Mouse (Mus musculus) hindbrain, postnatal 0 days (tissue): ENCODE results near the gene Usf3. TPM values are rescaled to one million over a fixed set of nuclear protein-coding genes. Genes with fewer than 3 reads are reported as not detected.

Source experiments
- ATAC-seq: fragments of 200-750 bp; cut with Nextera tagmentation; 2 replicates; pipeline ENCODE4 v1.8.0; 2017; ENCODE audit warnings: mild to moderate bottlenecking, moderate TSS enrichment, moderate library complexity
- DNase-seq: peaks from one replicate; pipeline ENCODE4 v3.0.0-alpha.2; 2015; ENCODE audit warnings: low spot score
- H3K27ac ChIP-seq: fragments of 300-500 bp; sonication (generic); 2 replicates; pipeline ENCODE4 v1.5.1; 2014; ENCODE audit warnings: mild to moderate bottlenecking
- H3K27me3 ChIP-seq: fragments of 300-500 bp; sonication (generic); 2 replicates; pipeline ENCODE4 v1.6.1; 2014; ENCODE audit warnings: low read length, mixed read lengths; ENCODE audit not compliant: insufficient read depth
- H3K36me3 ChIP-seq: fragments of 300-500 bp; sonication (generic); 2 replicates; pipeline ENCODE4 v1.6.1; 2014; ENCODE audit warnings: low read length, mixed read lengths; ENCODE audit not compliant: insufficient read depth
- H3K4me1 ChIP-seq: fragments of 300-500 bp; sonication (generic); 2 replicates; pipeline ENCODE4 v1.6.1; 2014; ENCODE audit warnings: antibody characterized with exemption, low read length, mixed read lengths; ENCODE audit not compliant: insufficient read depth
- H3K4me2 ChIP-seq: fragments of 300-500 bp; sonication (generic); 2 replicates; pipeline ENCODE4 v1.6.1; 2014; ENCODE audit warnings: low read depth, mild to moderate bottlenecking, low read length, moderate library complexity, mixed read lengths
- H3K4me3 ChIP-seq: fragments of 300-500 bp; sonication (generic); 2 replicates; pipeline ENCODE4 v1.5.1; 2014; ENCODE audit warnings: low read length
- H3K9ac ChIP-seq: fragments of 300-500 bp; sonication (generic); replicated peaks from 2 replicates; pipeline ENCODE4 v1.6.1; 2014; ENCODE audit warnings: mild to moderate bottlenecking, low read length, moderate library complexity, mixed read lengths
- H3K9me3 ChIP-seq: fragments of 300-500 bp; sonication (generic); 2 replicates; pipeline ENCODE4 v1.6.1; 2016; ENCODE audit warnings: low read length, mixed read lengths
- CTCF ChIP-seq: IDR thresholded peaks from 2 replicates; pipeline ENCODE4 v1.5.1; 2016; ENCODE audit warnings: antibody characterized with exemption, control low read depth, low read depth
- WGBS: fragments of 180-500 bp; shearing (Covaris S2); extraction: QIAGEN DNeasy Blood & Tissue Kit; methylation state at CpG from one replicate; pipeline ENCODE4 v1.1.7; 2014; 5-methylcytosine and 5-hydroxymethylcytosine counted together
- polyA plus RNA-seq: library from polyadenylated mRNA; unstranded; fragments of >200 nt; fragmentation: Nextera tagmentation; extraction: Ambion mirVana; gene quantifications from 2 replicates; pipeline ENCODE4 v1.2.1, GENCODE M21; 2015
- total RNA-seq: library from RNA; depleted of rRNA; stranded (reverse); fragments of >200 nt; gene quantifications from 2 replicates; pipeline ENCODE4 v1.2.3, GENCODE M21; 2014; rRNA removed

The Usf3 gene
- total and polyA plus RNA-seq, 2 experiments from 2014 or later, result 1.9 to 13.8 TPM

- DNase-seq (no peak), ATAC-seq (no peak)
- Histone ChIP-seq H3K9ac (no peak overlapping the region), H3K4me1 (no peaks in the 10 kb centered on the region), H3K4me2 (no peak overlapping the region), H3K27ac (no peak overlapping the region), H3K9me3 (no peaks in the 10 kb centered on the region), H3K4me3 (no peak overlapping the region), H3K27me3 (no peaks in the 10 kb centered on the region), H3K36me3 (no peaks in the 10 kb centered on the region)
- TF ChIP-seq CTCF, result no peak
- 90% methylated on average over 6 of the region's 6 CpGs for WGBS
Observed at GRCm38 (mm10) chr16:44265562-44265961, 92.5 kb downstream of the Usf3 start.

GRCm38 (mm10) chr16:44268541-44269215 lies 95.6 kb downstream of the Usf3 start:
- Histone ChIP-seq H3K36me3 (no peaks in the 10 kb centered on the region), H3K9me3 (no peaks in the 10 kb centered on the region), H3K4me2 (no peak overlapping the region), H3K4me1 (no peaks in the 10 kb centered on the region), H3K27me3 (no peaks in the 10 kb centered on the region), H3K27ac (no peak overlapping the region), H3K9ac (no peak overlapping the region), H3K4me3 (no peak overlapping the region)
- 86% methylated on average over 7 of the region's 7 CpGs for WGBS
- no peak for TF ChIP-seq CTCF
- ATAC-seq (no peak), DNase-seq (no peak)

GRCm38 (mm10) chr16:44269578-44269977 lies 96.5 kb downstream of the Usf3 start:
- Histone ChIP-seq H3K27ac (no peak overlapping the region), H3K4me3 (no peak overlapping the region), H3K9ac (no peak overlapping the region), H3K36me3 (no peaks in the 10 kb centered on the region), H3K27me3 (no peaks in the 10 kb centered on the region), H3K9me3 (no peaks in the 10 kb centered on the region), H3K4me2 (no peak overlapping the region), H3K4me1 (no peaks in the 10 kb centered on the region)
- no peak for TF ChIP-seq CTCF
- DNase-seq (no peak), ATAC-seq (no peak)
- 77% methylated on average over 6 of the region's 6 CpGs for WGBS

GRCm38 (mm10) chr16:44270606-44271005 lies 97.6 kb downstream of the Usf3 start:
- Histone ChIP-seq H3K36me3 (no peaks in the 10 kb centered on the region), H3K4me2 (no peak overlapping the region), H3K4me3 (no peak overlapping the region), H3K27ac (no peak overlapping the region), H3K4me1 (no peaks in the 10 kb centered on the region), H3K27me3 (no peaks in the 10 kb centered on the region), H3K9ac (no peak overlapping the region), H3K9me3 (no peaks in the 10 kb centered on the region)
- TF ChIP-seq CTCF, result no peak
- DNase-seq, result no peak
- WGBS, result 65% methylated on average over 5 of the region's 5 CpGs
- ATAC-seq, result no peak

- Histone ChIP-seq H3K4me1 (no peaks in the 10 kb centered on the region), H3K36me3 (no peaks in the 10 kb centered on the region)
- 71% methylated on average over 9 of the region's 9 CpGs for WGBS
Observed at GRCm38 (mm10) chr16:44271371-44272038, 98.5 kb downstream of the Usf3 start.

More at GRCm38 (mm10) chr16:44271371-44272038, 98.5 kb downstream of the Usf3 start:
- no peak overlapping the region for H3K4me2 ChIP-seq
- DNase-seq (no peak), ATAC-seq (no peak)
- H3K9ac ChIP-seq, result no peak overlapping the region
- no peak for TF ChIP-seq CTCF
- H3K27ac ChIP-seq, result no peak overlapping the region
- H3K4me3 ChIP-seq, result no peak overlapping the region
- H3K27me3 ChIP-seq, result no peaks in the 10 kb centered on the region
- H3K9me3 ChIP-seq, result no peaks in the 10 kb centered on the region

Other genes with a start within 250 kb of the Usf3 start
- gene Qtrt2, start 246.4 kb upstream of the Usf3 start, total RNA-seq, result 19.9 and 29.7 TPM in 2 replicates
- gene Qtrt2, start 246.4 kb upstream of the Usf3 start, polyA plus RNA-seq, result 11.3 and 12.9 TPM in 2 replicates
- 4.8 and 7.0 TPM in 2 replicates for gene Zdhhc23, start 193.5 kb upstream of the Usf3 start, total RNA-seq
- 2.2 and 2.7 TPM in 2 replicates for gene Zdhhc23, start 193.5 kb upstream of the Usf3 start, polyA plus RNA-seq
- gene Gramd1c, start 109.9 kb upstream of the Usf3 start, total RNA-seq, result 0.63 and 1.0 TPM in 2 replicates
- gene Gramd1c, start 109.9 kb upstream of the Usf3 start, polyA plus RNA-seq, result 2.3 and 2.6 TPM in 2 replicates
- 165 and 183 TPM in 2 replicates for gene Atp6v1a, start 33.5 kb upstream of the Usf3 start, total RNA-seq
- gene Atp6v1a, start 33.5 kb upstream of the Usf3 start, polyA plus RNA-seq, result 161 TPM in 2 replicates
- 10.0 and 10.1 TPM in 2 replicates for gene Naa50, start 33.4 kb upstream of the Usf3 start, total RNA-seq
- gene Naa50, start 33.4 kb upstream of the Usf3 start, polyA plus RNA-seq, result 56.3 and 56.6 TPM in 2 replicates
- 36.1 and 44.3 TPM in 2 replicates for gene Sidt1, start 159.9 kb downstream of the Usf3 start, total RNA-seq
- 21.8 and 22.5 TPM in 2 replicates for gene Sidt1, start 159.9 kb downstream of the Usf3 start, polyA plus RNA-seq
- gene Spice1, start 173.9 kb downstream of the Usf3 start, total RNA-seq, result 8.1 and 9.7 TPM in 2 replicates
- 9.0 and 9.6 TPM in 2 replicates for gene Spice1, start 173.9 kb downstream of the Usf3 start, polyA plus RNA-seq
- 4.8 and 5.3 TPM in 2 replicates for gene Cfap44, start 221.6 kb downstream of the Usf3 start, total RNA-seq
- gene Cfap44, start 221.6 kb downstream of the Usf3 start, polyA plus RNA-seq, result 3.4 and 4.0 TPM in 2 replicates